Mouse (Mus musculus) myocyte (in vitro differentiated cells): ENCODE results near the gene Lztr1. TPM values are rescaled to one million over a fixed set of nuclear protein-coding genes. Genes with fewer than 3 reads are reported as not detected.
"Not testable (repeated sequence)": the region's sequence is repeated elsewhere in the genome, so short reads cannot be mapped to it uniquely, and the experiment has no call there.

ENCODE experiments used
- H3K27me3 ChIP-seq: one replicate; pipeline ENCODE4 v1.6.1; 2011; ENCODE audit not compliant: control insufficient read depth, insufficient read depth, insufficient read length
- H3K36me3 ChIP-seq: one replicate; pipeline ENCODE4 v1.6.1; 2011; ENCODE audit not compliant: control insufficient read depth, insufficient read depth
- H3K4me2 ChIP-seq: one replicate; pipeline ENCODE4 v1.6.1; 2011; ENCODE audit warnings: low read depth, control low read depth
- H3K4me3 ChIP-seq: one replicate; pipeline ENCODE4 v1.5.1; 2011; ENCODE audit warnings: mild to moderate bottlenecking, control low read depth, moderate library complexity
- H3K79me2 ChIP-seq: one replicate; pipeline ENCODE4 v1.6.1; 2011; ENCODE audit not compliant: control insufficient read depth, insufficient read depth
- H3ac ChIP-seq: one replicate; pipeline ENCODE4 v1.6.1; 2011; ENCODE audit not compliant: control insufficient read depth, insufficient read length
- CEBPB ChIP-seq: IDR thresholded peaks from 2 replicates; pipeline ENCODE4 v1.6.1; 2011; ENCODE audit warnings: mild to moderate bottlenecking, moderate library complexity; ENCODE audit not compliant: poor library complexity, insufficient read depth, severe bottlenecking
- E2F4 ChIP-seq: IDR thresholded peaks from one replicate; pipeline ENCODE4 v1.6.1; 2011; ENCODE audit warnings: mild to moderate bottlenecking, control low read depth, moderate library complexity; ENCODE audit not compliant: insufficient read depth
- MAX ChIP-seq: IDR thresholded peaks from one replicate; pipeline ENCODE4 v1.6.1; 2011; ENCODE audit warnings: low read depth, mild to moderate bottlenecking, control low read depth
- MYOD1 ChIP-seq, 3 experiments: IDR thresholded peaks; one replicate each; pipeline ENCODE4 v1.6.1; 2011; ENCODE audit warnings: control low read depth in 2 of 3, low read depth in 2 of 3, mild to moderate bottlenecking in 2 of 3, moderate library complexity in 1 of 3; ENCODE audit not compliant: insufficient read length in 2 of 3, control insufficient read depth in 1 of 3
- MYOG ChIP-seq, 3 experiments: IDR thresholded peaks; one replicate each; pipeline ENCODE4 v1.6.1; 2011; ENCODE audit warnings: control low read depth in 2 of 3, low read depth in 2 of 3, mild to moderate bottlenecking in 2 of 3; ENCODE audit not compliant: insufficient read length in 2 of 3, control insufficient read depth in 1 of 3, insufficient read depth in 1 of 3
- POLR2A ChIP-seq: IDR thresholded peaks from one replicate; pipeline ENCODE4 v1.6.1; 2011; ENCODE audit warnings: low read depth, mild to moderate bottlenecking, control low read depth, moderate library complexity; ENCODE audit not compliant: insufficient read length
- POLR2AphosphoS2 ChIP-seq: IDR thresholded peaks from one replicate; pipeline ENCODE4 v1.6.1; 2011; ENCODE audit warnings: low read depth, control low read depth; ENCODE audit not compliant: insufficient read length
- REST ChIP-seq: IDR thresholded peaks from one replicate; pipeline ENCODE4 v1.6.1; 2011; ENCODE audit warnings: mild to moderate bottlenecking, control low read depth, moderate library complexity; ENCODE audit not compliant: insufficient read depth, insufficient read length
- SRF ChIP-seq: IDR thresholded peaks from one replicate; pipeline ENCODE4 v1.6.1; 2011; ENCODE audit warnings: low read depth; ENCODE audit not compliant: control insufficient read depth, insufficient read length
- TCF12 ChIP-seq: IDR thresholded peaks from one replicate; pipeline ENCODE4 v1.6.1; 2011; ENCODE audit warnings: mild to moderate bottlenecking, control low read depth; ENCODE audit not compliant: poor library complexity, insufficient read depth, severe bottlenecking
- TCF3 ChIP-seq: IDR thresholded peaks from one replicate; pipeline ENCODE4 v1.6.1; 2011; ENCODE audit warnings: low read depth, control low read depth; ENCODE audit not compliant: insufficient read length
- USF1 ChIP-seq: IDR thresholded peaks from one replicate; pipeline ENCODE4 v1.6.1; 2011; ENCODE audit warnings: low read depth, mild to moderate bottlenecking, control low read depth, moderate library complexity
- polyA plus RNA-seq: library from polyadenylated mRNA; unstranded; fragments of >200 nt; fragmentation: generic; extraction: Trizol; gene quantifications from one replicate; pipeline ENCODE4 v1.2.1, GENCODE M21; 2012; ENCODE audit warnings: missing spikeins

The Lztr1 gene
- polyA plus RNA-seq, 1 experiment = 84.7 TPM

- TF ChIP-seq POLR2A (no peak), TCF3 (no peak), MAX (no peak), REST (no peak), USF1 (no peak), E2F4 (no peak), POLR2AphosphoS2 (no peak), MYOD1 (IDR thresholded peaks at IDR 0.05; ENCODE audit: control insufficient read depth in 1 of 3, insufficient read length in 2 of 3, low read depth in 2 of 3) (no peak)
- Histone ChIP-seq H3K27me3 (no peaks in the 10 kb centered on the region), H3ac (no peak overlapping the region), H3K36me3 (no peaks in the 10 kb centered on the region), H3K4me2 (no peak overlapping the region), H3K79me2 (no peaks in the 10 kb centered on the region), H3K4me3 (no peak overlapping the region)
Measured at GRCm38 (mm10) chr16:17552837-17553236, 44.3 kb downstream of the Lztr1 start.

DNA sequence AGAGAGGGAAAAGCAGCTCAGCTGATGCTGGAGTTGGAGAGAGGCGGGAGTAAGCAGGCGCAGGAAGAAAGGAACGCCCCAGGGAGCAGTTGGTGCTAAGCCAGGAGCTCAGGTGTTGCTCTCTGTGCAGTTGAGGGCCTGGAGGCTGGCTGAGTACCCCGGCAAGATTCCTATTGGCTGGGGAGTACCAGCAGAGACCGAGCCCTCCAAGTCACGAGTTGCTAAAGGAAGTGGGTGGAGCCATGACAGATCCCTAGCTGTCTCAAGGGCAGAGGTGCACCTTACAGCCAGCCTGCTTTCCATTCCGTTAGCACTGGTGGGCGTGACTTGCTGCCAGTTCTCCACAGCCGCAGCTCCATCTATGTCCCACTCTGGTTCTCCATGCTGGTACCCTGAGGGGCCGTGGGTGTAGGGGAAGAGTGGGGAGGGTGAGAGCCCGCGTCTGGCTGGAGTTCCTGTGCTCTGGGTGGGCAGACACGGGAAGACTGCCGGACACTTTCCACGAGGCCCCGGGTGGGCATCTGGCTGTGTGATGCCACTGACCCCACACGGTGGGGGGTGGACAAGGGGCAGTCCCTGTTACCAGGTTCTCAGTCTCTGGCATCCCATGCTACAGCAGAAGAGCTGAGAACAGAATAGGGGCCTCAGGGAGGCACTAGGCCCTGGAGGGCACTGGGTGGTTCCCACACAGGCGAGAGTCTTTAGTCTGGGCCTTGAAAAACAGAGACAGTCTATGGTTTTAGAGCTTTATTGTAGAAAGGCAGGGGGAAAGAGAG lies 45.6 kb downstream of the Lztr1 start:
- no peak for TF ChIP-seq USF1
- TF ChIP-seq TCF12 = no peak
- TF ChIP-seq SRF = no peak
- no peak for TF ChIP-seq MYOD1 (IDR thresholded peaks at IDR 0.05; ENCODE audit: control insufficient read depth in 1 of 3, insufficient read length in 2 of 3, low read depth in 2 of 3)
- TF ChIP-seq POLR2A = no peak
- no peaks in the 10 kb centered on the region for H3K27me3 ChIP-seq
- H3K79me2 ChIP-seq = no peaks in the 10 kb centered on the region
- no peaks in the 10 kb centered on the region for H3K36me3 ChIP-seq
- H3K4me3 ChIP-seq = no peak overlapping the region
- H3ac ChIP-seq = no peak overlapping the region
- H3K4me2 ChIP-seq = peak overlapping the region; percentile 6

DNA sequence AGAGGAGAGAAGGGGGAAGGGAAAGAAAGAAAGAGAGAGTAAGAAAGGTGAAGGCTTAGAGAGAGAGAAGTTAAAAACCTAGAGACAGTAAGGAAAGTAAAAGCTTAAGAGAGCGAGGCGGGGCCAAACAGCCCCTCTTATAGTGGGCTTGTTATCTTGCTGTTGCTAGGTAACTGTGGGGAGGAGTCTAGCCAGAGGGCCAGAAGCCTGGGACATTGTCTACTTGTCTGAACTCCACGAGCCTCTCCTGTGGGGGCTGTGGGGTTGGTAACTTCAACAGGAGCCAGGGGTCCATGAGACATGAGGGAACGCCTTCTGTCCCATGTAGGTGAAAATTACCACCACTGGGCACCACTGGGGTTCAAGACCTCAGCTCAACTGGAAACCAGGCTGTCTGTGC lies 46.2 kb downstream of the Lztr1 start:
- H3K4me2 ChIP-seq, H3K79me2 ChIP-seq, H3K27me3 ChIP-seq, H3ac ChIP-seq, H3K36me3 ChIP-seq, H3K4me3 ChIP-seq: not testable (repeated sequence)

- Histone ChIP-seq H3ac (no peak overlapping the region), H3K27me3 (no peaks in the 10 kb centered on the region), H3K4me2 (no peak overlapping the region), H3K36me3 (no peaks in the 10 kb centered on the region), H3K79me2 (no peaks in the 10 kb centered on the region), H3K4me3 (no peak overlapping the region)
- peak; percentile 47 for TF ChIP-seq USF1
- TF ChIP-seq CEBPB = no peak
Measured at GRCm38 (mm10) chr16:17556180-17556579, 47.7 kb downstream of the Lztr1 start.

DNA sequence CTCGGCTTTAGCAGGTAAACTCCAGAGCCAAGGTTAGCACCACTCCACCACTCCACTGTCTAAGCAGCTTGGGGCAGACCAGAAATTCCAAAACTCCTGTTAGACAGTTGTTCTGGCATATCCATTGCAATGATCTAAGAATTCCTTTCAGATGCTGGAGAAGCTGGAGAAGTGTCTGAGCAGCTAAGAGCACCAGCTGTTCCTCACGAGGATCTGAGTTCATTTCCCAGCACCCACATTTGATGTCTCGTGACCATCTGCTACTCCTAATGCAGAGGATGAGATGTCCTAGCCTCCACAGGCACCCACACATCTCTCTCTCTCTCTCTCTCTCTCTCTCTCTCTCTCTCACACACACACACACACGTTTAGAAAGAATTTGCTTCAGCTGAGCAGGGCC lies 48.4 kb downstream of the Lztr1 start:
- H3ac ChIP-seq = no peak overlapping the region
- no peaks in the 10 kb centered on the region for H3K79me2 ChIP-seq
- no peak overlapping the region for H3K4me2 ChIP-seq
- no peak for TF ChIP-seq POLR2AphosphoS2
- TF ChIP-seq MYOG (IDR thresholded peaks at IDR 0.05; ENCODE audit: control insufficient read depth in 1 of 3, insufficient read depth in 1 of 3, insufficient read length in 2 of 3, low read depth in 2 of 3) = peak in 2 of 3 experiments; percentile 62 to 72
- TF ChIP-seq USF1 = no peak
- TF ChIP-seq MYOD1 (IDR thresholded peaks at IDR 0.05; ENCODE audit: control insufficient read depth in 1 of 3, insufficient read length in 2 of 3, low read depth in 2 of 3) = peak; percentile 1 to 69 (median 56)
- TF ChIP-seq TCF3 = no peak
- no peak overlapping the region for H3K4me3 ChIP-seq
- no peaks in the 10 kb centered on the region for H3K27me3 ChIP-seq
- H3K36me3 ChIP-seq = no peaks in the 10 kb centered on the region

GRCm38 (mm10) chr16:17557947-17558480 lies 49.5 kb downstream of the Lztr1 start:
- TF ChIP-seq USF1 (no peak), REST (no peak), POLR2A (no peak), MYOD1 (IDR thresholded peaks at IDR 0.05; ENCODE audit: control insufficient read depth in 1 of 3, insufficient read length in 2 of 3, low read depth in 2 of 3) (no peak), TCF3 (no peak), E2F4 (no peak), SRF (no peak), CEBPB (no peak), POLR2AphosphoS2 (no peak), MAX (no peak), TCF12 (no peak), MYOG (IDR thresholded peaks at IDR 0.05; ENCODE audit: control insufficient read depth in 1 of 3, insufficient read depth in 1 of 3, insufficient read length in 2 of 3, low read depth in 2 of 3) (no peak)
- Histone ChIP-seq H3K36me3 (no peaks in the 10 kb centered on the region), H3K79me2 (no peaks in the 10 kb centered on the region), H3K27me3 (no peaks in the 10 kb centered on the region), H3ac (no peak overlapping the region), H3K4me2 (no peak overlapping the region), H3K4me3 (no peak overlapping the region)
